Mouse (Mus musculus) retina, adult 2 months (tissue): ENCODE results near the gene Zmynd15.
"Not testable (repeated sequence)": the region's sequence is repeated elsewhere in the genome, so short reads cannot be mapped to it uniquely, and the experiment has no call there.

ENCODE experiments used
- DNase-seq: peaks from one replicate; pipeline ENCODE4 v3.0.0-alpha.2; 2012; ENCODE audit warnings: low read depth, low spot score

Zmynd15 gene

DNA sequence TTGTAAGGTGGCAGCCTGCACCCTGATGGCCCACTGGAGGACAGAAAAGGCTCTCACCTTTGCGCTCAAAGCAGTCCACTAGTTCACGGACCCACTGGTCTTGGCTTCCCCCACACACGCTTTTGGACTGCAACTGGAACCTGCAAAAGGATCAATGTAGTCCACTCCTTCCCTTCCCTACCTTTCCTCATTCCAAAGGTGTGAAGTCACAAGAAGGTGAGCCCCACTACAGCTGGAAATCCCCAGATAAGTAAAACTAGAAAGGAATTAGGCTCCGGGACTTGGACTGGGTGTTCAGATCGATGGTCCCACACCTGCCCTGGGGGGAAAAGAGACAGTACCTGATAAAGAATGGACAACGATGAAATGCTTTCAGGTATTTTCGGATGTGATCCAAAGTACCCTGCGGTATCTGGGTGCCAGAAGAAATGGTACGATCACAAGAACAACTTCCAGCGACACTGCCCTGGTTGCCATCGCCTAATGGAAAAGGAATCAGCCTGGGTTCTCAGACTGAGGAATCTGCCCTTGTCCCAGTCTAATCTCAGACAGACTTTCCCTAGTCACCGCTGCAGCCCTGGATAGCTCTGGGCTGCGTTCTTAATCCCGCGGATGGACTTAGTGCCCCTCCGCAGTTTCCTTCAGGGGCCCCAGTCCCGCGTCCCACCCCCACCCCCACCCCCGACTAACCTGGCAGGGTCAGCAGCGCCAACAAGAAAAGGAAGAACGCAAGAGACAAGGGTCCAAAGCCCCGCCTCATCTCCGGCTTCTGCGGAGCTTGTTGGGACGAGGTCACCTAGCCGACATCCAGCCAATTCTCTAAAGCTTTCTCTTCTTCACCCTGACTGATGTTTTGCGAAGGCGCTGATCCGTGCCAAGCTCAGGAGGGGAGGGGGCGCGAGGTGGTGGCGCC lies at the start of gene Zmynd15:
TSS of gene Zmynd15 (plus strand) at position 746 of the 913 bp plus-strand sequence.
- no peak for DNase-seq

DNA sequence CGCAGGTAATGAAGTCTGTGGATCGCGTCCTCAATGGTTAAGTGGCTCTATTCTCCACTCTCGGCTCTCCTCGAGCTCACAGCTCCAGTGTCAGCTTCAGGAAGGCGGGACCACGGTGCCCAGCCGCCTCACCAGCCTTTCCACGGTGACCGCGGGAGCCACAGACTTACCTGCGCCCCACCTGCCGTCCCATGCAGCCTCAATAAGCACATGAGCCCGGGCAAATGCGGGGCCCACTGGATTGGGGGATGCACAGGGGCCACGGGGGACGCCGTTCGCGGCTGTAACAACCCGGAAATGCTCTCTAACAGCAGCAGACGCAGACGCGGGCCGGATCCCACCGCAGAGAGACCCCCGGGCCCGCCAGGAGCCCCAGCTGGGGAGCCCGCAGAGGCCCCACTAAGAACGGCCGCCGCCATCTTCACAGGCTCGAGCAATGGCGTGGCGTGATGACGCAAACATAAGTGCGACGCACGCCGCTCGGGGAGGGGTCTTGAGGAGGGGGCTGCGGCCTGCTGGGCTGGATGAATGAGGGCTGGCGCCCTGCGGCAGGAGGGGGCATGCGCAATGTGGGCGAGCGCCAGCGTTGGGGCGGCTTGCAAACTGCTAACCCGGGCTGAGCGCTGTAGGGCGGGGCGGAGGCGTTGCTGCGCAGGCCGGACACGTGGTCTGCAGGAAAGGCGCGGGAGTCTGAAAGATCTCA lies 49.5 kb upstream of the Zmynd15 start, which contains the start of gene Pelp1:
TSS of gene Pelp1 (minus strand) at position 438 of the 703 bp plus-strand sequence.
- DNase-seq = peak; percentile 64

DNA sequence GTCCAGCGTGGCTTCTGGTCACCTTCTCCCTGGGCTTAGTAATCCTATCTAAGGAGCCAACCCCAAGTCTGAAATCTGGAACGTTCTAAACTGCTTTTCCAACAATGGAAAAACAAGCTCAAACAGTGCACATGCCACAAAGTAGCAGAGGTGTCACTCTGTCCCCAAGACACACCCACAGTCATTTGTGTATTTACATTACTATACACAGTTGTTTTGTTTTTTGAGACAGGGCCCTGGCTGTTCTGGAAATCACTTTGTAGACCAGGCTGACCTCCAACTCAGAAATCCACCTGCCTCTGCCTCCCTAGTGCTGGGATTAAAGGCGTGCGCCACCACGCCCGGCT lies 49.0 kb upstream of the Zmynd15 start:
- no peak for DNase-seq

DNA sequence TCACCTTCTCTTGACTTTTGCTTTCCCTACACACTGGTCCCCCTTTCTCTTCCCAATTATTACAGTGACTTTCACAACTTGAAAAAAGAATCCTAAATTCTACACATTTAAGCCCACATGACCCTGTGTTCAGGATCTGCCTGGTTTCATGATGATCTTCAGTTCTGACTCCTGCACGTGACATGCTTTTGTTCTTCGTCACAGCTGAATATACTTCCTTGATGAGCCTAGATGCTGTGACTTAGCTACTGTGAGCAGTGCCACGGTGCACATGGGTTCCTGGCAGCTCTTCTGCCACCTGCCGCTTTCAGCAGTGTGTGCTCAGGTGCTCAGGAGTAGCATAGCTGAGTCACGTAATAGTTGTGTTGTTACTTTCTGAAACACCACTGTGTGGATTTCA lies 46.6 kb upstream of the Zmynd15 start:
- no peak for DNase-seq

DNA sequence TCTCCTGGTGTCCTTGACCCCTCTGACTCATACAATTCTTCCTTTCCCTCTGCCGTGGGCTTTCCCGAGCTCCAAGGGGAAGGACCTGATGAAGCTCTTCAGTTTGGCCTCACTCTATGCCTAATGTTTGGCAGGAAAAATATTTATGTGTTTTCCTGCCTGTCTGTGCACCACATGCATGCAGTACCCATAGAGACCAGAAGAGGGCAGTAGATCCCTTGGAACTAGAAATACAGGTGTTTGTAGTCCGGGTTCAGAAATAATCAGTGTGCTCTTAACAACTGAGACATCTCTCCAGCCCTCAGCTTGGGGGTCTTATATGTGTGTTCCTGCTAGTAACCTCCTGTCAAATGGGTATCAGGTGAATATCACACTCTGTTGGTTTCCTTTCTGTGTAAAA lies 45.3 kb upstream of the Zmynd15 start:
- DNase-seq = peak; percentile 53

DNA sequence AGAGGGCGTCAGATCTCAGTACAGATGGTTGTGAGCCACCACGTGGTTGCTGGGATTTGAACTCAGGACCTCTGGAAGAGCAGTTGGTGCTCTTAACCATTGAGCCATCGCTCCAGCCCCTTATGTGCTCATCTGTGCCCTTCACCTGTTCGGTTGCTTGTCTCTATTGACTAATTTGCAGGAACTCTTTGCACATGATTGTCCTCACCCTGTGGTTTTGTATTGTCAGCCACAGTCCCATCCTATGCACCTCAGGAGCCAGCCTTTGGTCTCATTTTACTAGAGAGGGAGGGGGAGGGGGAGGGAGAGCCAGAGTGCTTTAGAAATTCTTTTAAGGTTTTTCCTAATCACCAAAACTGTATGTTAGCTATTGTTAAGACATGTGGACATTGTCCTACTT lies 41.0 kb upstream of the Zmynd15 start:
- no peak for DNase-seq

DNA sequence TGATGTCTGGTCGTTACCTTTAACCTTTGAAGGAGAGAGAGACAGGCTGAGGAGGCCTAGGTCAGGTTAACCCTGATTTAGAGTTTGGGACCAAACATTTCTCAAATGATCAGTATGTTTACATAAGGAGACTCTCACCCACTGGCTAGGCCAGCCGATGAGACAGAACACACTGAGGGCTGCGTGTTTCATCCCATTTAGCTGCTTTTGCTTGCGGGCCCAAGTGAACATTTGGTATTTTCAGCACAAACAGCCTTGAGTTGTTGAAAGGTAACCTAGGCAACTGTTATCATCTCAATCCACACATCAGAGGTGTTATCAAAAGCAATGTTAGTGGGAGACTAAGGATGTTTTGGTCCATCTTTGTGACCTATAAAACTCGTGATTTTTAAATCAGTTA lies 39.7 kb upstream of the Zmynd15 start:
- DNase-seq = no peak

DNA sequence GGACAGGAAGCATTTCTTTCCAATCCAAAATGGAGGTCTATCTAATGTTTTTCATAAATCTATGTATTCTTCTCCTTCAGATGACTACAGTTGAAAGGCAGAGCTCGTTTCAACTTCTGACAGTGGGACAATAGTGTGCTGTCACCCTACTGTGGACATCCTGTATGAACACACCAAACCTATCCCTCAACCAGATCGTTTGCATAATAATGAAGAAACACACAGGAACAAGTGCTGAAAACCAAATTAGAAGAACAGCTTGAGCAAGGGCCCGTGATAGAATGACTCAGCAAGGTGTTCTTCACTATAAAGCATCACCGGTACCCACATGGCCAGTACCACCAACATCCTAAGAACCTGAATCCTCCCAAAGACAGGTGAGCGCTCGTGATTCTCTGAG lies 32.6 kb upstream of the Zmynd15 start:
- DNase-seq = not testable (repeated sequence)

DNA sequence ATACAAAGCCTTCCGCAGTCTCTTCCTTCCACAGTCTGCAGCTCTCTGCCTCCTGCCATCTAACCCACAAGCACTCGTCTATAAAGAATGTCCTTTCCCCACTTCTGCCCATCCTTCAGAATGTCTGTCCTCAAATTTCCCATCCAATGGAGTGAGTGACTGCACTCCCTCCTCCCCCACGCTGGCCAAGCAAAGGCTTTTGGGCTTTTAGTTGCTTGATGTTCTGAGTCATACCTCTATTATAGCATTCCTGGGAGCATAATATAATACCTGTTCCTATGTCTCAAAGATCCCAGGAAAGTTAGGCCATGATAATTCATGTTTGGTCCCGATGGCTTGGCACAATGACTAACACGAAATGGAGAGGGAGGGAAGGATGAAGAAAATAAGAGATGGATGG lies 27.7 kb upstream of the Zmynd15 start:
- no peak for DNase-seq

DNA sequence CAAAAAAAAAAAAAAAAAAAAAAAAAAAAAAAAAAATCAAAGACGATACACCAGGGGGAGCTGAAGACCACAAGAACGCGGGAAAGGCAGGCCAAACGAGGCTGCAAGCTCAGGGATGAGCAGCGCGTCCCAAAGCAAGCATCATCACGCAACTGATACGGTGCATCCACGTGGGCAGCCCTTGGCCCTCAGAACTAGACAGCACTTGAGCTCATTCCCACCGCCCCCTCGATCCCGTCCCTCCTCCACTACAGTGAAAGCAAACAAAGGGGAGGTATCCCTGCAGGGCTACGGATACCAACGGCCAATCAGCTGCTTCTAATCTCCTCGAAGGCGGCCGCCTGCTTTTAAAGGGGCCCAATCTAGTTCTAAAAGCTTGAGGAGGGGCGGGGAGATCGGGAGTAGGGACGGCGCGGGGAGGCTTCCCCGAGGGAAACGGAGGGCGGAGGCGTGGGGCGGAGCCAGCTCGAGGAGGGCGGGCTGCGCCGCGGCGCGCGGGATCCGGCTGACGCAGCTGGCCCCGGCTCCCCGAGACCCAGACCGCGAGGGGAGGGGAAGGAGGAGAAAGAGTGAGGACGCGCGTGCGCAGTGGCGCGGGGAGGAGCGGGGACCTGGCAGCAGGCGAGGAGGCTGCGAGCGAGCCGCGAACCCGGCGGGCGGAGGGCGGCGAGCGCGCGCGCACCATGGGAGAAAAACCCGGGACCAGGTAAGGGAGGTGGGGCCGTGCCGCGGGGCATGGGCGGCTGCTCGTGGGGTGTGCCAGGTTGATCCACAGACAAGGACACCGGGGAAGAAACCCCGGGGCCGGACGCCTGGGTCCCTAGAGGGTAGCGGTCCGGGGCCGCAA lies 27.0 kb upstream of the Zmynd15 start, which contains the start of gene Arrb2:
TSS of gene Arrb2 (plus strand) at position 588 of the 847 bp plus-strand sequence.
- peak; percentile 91 for DNase-seq

DNA sequence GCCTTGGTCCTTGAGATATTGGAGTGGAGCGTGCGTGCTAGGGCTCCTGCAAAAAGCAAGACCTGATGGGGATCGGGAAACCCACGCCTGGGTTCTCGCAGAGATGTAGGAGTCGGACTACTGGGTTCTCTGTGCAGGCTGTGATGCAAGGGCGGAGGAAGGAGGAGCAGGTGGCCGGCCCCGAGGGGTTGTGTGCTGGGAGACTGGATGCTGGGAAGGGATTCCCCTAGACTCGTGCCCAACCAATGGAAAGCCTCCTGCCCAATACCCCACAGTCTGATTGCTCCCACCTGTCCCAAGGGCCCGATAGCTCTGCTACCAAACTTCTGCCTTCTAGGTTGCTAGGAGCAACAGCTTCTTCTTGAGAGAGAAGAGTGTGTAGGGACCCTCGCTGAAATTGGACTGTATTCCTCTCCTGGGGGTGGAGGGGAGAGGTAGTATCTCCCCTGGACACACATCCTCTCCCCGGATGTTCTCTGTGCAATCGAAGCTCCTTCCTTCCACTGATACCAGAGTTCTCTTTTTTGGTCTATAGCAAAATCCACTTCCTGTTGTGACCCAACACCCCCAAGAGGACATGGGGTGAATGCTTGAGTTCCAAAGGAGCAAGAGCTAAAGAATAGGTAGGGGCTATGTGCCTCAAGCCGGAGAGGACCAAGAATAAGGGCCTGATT lies 26.2 kb upstream of the Zmynd15 start:
- no peak for DNase-seq

DNA sequence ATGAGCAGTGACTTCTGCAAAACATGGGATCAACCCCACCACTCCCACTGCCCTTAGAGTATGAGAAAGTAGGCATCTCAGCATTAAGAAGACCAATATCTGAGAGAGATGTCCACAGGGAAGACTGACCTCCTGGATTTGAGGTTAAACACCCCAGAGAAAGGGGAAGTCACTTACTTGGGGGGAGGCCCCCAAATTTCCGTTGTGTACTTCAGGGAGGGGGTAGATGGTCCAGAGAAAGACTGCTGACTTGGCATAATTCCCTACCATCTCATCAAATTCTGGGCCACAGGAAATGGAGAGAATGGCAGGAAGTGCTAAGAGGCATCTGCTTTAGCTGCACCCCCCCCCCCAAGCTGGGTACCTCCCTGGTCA lies 25.7 kb upstream of the Zmynd15 start:
- no peak for DNase-seq

DNA sequence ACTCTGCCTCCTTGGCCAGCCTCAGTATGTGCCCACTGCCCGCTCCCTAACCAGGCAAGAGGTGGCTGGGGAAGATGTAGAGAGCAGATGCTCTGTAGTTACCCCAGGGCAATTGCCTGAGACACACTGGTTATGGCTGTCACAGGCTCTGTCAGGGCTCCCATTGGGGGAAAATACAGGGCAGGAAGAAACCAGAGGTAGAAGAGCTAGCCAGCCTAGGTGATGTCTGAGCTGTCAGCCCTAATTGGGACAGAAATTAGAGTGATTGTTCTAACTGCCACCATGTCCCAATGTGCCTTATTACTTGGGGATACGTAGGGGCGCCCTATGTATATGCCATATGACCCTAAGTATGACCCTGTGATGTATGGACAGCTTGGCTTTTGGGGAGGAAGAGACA lies 25.3 kb upstream of the Zmynd15 start:
- no peak for DNase-seq

DNA sequence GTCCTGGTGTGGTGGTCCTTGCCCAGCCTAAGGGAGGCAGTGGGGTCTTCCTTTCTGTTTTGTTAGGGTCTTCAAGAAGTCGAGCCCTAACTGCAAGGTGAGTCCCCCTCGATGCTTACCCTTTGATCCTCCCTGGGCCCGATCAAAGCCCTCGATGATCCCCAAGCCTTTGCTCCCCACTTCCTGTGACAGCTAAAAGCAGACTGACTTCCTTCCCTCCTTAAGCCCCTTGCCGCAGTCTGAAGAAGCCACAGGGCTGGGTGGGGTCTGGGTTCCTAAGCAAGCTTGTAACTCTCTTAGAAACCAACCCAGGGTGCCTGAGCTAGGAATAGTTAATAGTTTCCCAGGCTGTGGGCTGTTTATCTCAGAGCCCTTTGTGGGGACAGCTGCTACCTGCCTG lies 23.8 kb upstream of the Zmynd15 start:
- DNase-seq = no peak

DNA sequence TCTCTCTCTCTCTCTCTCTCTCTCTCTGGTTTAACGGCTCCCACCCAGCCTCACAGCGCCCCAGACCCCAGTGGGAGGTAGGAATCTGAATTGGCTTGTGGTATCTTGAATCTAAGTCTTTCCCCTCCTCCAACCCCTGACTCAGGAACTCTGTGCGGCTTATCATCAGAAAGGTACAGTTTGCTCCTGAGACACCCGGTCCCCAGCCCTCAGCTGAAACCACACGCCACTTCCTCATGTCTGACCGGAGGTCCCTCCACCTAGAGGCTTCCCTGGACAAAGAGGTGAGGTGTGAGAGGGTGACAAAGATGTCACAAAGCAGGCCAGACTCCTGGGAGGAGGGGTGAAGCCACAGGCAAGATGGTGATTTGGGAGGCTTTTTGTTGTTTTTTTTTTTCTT lies 21.8 kb upstream of the Zmynd15 start:
- no peak for DNase-seq

DNA sequence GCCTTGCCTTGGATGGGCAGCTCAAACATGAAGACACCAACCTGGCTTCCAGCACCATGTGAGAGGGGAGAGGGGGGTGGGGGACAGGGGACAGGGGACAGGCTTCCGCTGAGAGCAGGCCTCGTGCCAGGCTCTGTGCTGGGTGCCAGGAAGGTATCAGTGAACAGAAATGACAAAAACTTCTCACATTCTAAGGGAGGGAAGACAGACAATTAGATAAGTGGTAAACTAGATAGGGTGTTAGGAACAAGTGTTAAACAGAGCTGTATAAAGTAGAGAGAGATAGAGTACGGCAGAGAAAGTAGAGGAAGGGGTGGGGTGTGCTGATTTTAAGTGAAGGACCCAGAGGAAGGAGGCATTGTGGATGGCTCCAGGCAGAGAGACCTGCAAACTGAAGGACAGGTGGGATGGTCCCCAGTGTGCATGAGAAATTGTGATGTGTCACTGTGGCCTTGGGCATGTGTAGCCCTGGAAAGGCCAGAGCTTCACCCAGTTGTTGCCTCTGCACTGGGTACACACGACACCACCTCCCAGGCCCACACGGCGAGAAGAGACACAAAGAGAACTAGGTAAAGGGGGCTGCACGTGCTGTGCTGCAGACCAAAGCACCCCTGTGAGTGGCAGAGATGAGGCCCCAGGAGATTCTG lies 20.4 kb upstream of the Zmynd15 start:
- DNase-seq = no peak

DNA sequence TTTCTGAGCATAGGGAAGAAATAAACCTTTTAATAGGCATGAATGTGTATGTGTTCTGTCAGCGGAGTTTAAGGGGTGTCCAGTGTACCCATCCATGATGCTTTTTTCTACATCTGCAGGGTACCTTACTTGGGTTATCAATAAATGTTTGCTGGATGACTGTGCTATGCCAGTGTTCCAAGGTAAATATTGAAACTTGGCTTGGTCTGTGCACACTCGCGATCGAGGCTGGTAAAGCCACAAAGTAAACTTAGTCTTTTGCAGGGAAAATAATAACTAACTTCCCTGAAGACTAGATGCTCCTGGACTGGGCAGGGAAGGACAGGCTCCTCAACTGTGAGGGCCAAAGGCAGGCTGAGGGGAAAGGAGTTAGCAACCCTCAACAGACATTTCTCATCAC lies 18.6 kb upstream of the Zmynd15 start:
- no peak for DNase-seq

DNA sequence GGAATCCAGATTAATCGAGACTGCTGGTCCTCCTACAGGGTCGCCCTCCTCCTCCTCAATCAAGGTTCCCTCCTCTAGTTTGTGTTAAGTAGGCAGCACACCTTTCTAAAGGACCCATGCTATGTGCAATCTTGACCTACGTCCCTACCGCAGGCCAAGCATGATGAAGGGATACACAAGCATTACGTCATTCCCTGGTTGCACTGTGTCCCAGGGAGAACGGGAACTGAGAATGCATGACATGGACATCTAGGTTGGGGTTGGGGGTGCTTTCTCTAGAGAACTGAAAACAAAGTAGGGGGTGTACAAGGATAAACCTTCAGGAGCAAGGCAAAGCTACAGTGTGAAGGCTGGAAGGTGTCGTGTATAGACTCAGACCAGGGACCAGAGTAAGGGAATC lies 17.4 kb upstream of the Zmynd15 start:
- DNase-seq = no peak

DNA sequence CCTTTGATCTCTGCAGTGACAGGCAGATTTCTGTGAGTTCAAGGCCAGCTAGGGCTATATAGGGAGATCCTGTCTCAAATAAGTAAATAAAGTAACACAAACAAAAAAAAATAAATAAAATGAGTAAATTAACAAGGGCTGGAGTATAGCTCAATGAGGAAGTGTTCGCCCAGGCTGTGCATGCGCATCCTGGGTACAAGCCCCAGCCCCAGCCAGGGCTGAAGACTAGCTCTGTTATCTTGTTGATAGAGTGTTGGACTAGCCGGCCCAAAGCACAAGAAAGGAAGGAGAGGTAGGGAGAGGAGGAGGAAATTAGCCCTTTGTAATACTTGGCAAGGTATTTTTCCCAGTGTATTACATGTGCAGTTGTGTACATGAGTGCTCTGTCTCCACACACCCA lies 15.3 kb upstream of the Zmynd15 start:
- DNase-seq = no peak

DNA sequence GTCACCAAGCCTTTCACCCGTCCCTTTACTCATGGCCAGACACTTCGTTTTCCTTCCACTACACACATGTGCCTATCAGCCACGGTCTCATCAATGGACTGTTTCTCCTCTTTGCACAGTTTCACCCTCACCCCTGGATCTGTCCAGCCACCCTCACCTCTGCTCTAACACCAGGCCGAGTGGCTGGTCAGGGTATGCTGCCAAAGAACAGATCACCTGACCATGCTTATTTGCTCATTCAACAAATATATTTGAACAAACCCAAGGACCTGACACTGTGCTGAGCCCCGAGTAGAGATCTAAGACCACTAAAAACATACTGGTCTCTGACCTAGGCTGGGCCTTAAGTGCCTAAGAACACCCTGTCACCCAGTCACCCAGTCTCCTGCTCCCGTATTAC lies 14.6 kb upstream of the Zmynd15 start:
- DNase-seq = no peak

DNA sequence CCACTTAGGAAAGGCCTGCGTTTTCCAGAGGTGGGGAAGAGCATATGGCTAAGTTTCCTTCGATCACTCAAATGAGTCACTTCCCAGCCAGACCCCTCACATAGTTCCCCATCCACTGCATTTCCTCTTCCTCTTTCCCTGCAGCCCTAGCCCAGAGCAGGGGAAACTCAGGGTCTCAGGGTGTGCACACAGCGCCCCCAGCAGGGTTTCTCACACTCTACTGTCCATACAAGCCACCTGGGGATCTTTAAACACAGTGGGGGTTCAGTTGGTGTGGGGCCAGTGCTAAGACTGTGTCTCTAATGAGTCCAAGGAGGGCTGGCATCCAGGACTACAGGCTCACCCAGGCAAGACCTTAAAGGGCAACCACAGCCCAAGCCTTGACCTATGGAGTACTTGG lies 12.5 kb upstream of the Zmynd15 start:
- no peak for DNase-seq
